Mouse (Mus musculus): ENCODE results near the gene Fen1. TPM values are rescaled to one million over a fixed set of nuclear protein-coding genes. Genes with fewer than 3 reads are reported as not detected.
A peak's percentile ranks its signal among the peaks of the same experiment; 100 is the strongest.

The Fen1 gene
- total RNA-seq, 4 experiments from 2014 or later: 10.8 to 19.1 (median 14.1) TPM

DNA sequence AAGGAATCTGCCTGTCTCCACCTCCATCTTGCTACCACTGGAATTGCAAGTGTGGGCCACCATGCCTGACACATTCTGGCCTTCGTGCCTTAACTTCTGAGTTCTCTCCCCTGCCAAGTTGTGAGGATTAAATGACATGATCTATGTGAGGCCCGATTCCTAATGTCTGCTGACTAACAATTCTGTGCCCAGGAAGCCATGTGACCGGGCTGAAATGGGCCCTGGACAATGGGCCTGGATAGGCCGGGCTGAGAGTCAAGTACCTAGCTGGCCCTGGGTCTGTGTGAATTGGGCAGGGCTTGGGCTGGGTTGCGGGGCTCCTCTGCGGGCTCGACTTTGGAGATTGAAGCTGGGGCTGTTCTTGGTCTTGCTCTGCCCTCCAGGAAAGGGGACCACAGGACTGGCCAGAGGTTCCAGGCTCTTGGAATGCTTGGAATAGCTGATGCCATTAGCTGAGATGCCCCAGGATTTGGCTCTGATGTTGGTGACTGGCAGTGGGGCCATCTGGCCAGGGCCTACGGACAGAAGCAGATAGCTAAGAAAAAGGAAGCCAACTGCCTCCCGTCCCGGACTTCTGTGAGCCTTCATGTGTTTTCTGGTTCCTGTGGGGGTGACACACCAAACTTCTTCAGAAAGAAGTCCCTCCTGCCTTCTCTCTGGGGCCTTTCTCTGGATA is 10.0 kb upstream of the Fen1 start:
- DNase-seq: no peak

DNA sequence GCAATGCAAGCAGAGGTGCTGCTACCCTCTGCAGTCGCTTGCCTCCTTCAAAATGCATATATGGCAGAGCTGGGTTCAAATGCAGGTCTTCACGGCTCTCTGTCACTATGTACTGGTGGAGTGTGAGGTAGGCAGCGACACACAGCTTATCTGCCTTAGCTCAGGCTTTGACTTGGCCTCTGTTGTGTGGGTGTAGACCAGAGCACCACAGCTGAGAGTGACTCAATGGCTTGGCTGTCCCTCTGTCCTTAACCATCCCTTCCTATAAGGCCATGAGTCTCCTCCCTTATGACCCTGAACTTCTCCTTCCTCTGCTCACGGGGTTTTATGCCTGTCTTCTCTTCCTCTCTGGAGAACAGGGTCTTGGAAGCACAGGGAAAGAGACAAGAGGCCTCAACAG is 6.9 kb upstream of the Fen1 start:
- no peak for DNase-seq

DNA sequence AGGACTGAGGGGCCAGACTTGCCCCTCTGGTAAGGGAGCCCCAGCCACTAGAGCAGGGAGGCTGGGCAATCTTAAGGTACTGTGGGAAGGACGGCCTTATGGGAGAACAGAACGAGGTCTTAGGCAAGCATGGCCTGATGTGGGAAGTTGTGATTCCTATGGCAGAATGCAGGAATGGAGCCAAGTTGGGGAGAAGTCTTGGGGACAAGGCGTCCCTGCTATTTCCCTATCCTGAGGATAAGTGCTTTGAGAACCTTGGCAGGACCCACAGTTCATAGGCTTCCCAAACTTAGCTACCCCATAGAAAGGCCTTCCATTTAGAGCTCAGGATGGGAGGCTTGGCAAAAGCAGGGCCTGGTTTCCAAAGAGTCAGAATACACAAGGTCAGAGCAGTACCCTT is 4.9 kb upstream of the Fen1 start:
- DNase-seq: no peak

DNA sequence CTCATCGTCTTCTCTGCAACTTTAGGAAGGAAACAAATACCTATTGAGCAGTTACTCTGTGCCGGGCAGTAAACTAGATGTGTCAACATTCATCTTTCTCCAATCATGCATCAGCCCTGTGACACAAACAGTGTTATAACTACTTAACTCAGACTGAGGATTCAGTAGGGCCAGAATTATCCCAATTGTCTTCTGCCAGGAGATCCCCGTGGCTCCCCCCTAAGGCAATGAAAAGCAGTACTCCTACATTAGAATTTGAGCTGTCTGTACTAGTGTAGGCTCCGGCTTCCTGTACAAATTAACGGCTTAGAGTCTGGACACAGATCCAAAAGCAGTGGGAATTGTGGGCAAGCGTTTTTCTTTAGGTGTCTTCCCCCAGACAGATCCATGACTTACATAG is 1.1 kb upstream of the Fen1 start:
- no peak for DNase-seq

DNA sequence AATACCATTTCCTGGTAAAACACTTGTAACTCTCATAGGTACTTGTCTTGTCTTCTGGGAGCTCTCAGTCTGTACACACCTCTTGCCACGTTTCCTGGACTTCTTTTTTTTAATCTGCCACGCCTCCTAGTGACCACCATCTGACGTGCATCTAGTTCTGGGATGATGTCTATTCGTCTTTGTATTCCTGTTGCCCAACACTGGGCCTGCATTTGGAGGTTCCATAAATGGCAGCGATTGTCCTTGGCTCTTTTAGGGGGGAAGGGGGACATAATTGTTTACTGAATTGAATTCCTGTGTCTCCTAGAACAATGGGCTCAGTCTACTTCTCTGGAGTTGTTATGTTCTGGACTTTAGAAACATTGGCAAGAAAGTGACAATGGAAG is 640 bp upstream of the Fen1 start:
- DNase-seq: peak; percentile 60

DNA sequence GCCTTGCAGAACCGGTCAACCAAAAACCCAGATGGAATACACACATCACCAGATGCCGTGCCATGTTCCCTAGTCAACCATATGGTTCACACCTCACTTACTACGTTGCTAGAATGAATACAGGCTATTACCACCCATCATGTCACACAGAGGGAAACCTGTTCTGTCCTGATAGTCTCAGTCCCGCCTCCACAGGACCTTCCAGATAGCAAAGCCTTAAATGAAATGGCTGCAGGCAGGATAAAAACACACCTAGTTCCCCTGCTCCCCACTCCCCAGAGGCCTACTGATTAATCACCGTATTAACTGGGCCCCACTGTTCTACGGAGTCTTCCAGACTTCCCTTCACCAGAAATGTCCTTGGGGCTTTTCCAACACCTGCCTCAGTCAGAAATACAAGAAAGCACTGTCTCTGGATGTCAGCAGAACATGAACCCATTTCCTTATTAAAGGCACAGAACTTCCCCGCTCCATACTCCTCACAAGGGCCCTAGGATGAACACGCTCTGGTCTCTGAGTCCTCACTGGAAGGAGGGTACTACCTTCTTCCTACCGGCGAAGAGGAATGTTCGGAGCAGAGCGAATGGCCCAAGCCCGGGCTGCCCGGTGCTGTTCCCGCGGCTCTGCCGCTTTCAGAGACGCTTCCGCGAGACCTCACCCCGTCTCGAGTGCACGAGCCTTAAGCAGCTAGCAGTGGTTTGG is 672 bp downstream of the Fen1 start:
- no peak for DNase-seq

DNA sequence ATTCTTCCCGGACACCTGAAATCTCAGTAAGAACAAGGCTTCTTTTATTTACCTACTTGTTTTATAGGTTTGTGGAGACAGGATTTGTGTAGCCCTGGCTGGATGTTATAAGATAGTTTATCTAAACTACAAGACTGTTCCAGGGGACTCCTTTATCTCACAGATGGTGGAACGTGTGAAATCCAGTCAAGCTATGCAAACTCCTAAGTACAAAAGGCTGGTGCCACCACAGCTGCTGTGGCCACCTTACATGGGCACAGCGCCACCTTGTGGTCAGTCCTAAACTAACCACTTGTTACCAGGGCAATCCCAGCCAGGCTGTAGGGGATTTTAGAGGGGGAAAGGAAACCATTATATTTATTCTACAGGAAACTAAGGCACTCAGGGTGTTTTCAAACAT is 5.2 kb downstream of the Fen1 start:
- peak; percentile 68 for DNase-seq

DNA sequence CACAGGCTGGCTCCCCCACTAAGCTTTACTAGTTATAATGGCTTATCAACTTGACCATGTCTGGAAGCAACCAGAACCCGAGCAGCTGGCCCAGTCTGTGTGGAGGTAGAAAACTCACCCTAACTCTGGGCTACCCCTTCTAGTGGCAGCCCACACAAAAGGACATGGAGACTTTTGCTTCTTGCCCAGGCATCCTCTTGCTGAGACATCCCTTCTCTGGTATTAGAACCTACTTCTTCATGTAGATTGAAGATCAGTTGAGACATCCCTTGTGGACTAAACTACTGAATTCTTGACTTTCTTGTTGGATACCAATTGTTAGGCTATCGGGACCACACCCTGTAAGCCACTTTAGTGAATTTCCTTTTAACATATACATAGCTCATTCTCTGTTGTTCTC is 5.7 kb downstream of the Fen1 start:
- no peak for DNase-seq

DNA sequence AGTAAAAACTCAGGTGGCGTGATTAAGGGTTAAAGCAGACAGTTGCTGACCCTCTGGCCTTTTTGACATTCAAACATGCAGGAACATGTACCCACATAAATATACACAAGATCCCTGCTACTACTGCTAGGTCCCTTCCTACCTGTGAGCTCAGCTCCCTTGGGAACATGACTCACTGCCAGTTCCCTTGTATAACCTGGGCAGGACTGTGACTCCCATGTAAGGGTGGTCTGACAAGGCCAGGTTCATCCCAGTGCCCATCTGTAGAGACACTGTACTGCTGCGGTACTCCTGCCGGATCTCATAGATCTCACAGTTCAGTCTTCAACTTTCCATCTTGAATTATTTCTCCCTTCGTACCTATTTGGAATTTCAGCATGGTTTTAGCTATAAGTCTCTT is 6.8 kb downstream of the Fen1 start:
- no peak for DNase-seq

DNA sequence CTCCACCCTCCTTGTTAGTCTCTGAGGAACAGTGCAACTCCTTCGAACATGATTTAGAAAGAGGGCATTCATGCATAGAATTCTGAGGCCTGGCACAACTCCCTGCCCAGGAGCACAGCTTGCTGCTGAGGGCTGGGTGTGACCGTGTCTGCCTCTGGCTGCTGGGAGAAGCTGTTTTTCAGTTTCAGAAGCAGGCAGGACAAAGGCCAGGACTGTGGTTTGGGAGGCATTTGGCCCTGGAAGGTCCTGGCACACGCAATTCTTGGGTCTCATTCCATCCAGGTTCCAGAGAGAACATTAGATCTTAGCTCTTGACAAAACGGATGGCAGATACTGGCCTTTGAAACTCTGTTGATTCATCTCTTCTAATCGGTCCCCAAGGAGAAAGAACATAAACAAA is 8.7 kb downstream of the Fen1 start:
- peak; percentile 68 for DNase-seq

DNA sequence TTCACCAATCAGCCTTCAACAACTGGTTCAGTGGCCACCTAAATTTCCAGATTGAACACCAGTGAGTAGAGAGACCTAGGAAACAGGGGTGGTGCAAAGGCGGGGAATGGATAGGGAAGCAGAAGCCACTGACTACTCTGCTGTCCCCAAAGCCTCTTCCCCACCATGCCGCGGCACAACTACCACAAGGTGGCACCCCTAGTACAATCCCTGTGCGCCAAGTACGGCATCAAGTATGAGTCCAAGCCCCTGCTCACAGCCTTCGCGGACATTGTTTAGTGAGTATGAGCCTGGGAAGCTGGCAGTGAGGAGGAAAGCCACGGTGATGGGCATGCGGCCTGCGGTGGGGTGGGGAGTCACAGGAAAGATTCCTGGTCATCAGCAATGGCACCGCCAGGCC is 9.6 kb downstream of the Fen1 start:
- DNase-seq: no peak

DNA sequence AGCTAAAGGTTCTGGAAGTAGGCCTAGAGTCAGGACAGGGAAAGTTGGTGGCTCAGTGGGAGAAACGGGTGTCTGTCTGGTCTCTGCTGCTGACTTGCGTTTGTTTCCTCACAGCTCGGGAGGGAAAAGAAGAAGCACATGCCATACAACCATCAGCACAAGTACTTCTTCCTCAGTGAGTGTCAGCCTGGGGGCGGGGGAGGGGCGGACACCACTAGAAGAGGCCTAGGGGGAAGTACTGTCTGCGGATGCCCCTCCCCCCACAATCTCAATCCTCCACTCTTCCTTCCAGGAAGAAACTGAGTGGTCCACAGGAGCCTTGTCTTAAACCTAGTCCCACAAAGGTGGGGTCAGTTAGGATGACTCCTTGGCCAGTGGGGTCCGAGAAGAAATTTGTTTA is 12.6 kb downstream of the Fen1 start:
- no peak for DNase-seq

DNA sequence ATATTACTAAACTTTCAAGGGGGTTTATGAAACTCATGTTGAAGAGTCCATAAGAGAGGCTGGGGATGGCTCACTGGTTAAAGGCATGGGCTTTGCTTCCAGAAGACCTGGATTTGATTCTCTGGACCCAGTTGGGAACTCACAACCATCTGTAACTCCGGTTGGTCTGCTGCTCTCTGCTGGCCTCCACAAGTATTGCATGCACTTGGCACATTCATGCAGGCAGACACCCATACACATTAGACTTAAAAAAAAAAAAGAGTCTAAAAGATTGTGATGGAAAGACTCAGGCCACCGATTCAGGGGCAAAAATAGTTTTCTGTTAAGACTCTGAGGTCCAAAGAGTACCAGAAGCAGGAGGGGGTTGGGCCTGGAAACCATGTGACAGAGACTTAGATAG is 13.2 kb downstream of the Fen1 start:
- peak; percentile 67 for DNase-seq

DNA sequence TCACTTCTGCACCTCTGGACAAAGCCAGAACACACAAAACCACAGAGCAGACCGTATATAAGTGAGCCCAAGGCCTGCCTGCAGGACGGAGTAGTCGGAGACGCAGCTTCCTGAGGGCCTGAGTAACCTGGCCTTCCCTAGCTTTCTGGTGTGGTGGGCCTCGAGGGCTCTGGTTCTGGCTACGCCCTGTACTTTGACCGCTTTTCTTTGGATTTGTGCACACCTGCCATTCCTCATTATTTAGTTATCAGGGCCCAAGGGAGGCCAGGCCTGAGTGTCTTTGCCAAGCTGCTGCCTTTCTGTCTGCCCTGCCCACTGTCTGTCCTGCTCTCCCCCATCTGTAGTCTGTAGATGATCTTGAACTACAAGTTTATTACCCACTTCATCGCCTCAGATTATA is 14.0 kb downstream of the Fen1 start:
- no peak for DNase-seq

DNA sequence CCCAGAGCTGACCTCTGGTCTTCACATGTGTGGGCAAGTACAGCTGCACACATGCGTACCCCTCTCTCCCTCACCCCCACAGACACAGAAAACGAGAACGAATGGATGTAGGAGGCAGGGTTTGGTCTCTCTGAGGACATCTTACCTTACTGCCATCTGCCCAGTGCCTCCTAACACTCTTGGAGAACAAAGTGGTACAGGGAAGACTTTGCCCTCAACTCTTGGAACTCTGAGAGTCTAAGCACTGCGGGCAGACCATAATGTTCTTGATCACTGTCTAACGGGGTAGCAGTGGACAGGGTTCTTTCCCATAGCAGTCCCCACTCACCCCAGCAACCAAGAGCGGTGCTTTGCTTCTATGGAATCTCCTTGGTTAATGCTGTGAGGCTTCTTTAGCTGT is 14.9 kb downstream of the Fen1 start:
- DNase-seq: no peak

DNA sequence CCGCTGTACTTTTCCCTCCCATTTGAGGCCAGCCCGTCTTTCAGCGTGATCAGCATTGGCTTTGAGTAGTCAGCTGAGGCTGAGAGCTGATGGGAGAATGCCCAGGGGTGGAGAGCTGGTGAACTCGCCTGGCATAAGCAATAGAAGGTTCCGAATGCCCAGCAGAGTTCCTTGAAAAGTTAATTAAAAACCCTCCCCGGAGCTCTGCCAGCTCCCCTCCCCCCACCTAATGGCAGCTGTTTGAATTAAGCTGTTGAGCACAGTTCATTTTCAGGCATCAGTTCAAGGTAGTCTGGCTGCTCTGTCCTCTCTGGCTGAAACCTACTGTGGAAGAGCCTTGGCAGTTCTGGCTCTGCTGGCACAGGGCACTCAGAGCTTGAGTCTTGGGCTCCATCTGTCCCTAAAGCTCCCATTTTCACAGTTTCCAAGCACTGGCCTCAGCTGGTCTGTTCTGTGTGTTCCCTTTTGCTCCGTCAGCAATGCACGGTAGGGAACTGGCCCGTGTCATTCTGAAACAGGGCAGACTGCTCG is 15.6 kb downstream of the Fen1 start:
- peak; percentile 72 for DNase-seq

DNA sequence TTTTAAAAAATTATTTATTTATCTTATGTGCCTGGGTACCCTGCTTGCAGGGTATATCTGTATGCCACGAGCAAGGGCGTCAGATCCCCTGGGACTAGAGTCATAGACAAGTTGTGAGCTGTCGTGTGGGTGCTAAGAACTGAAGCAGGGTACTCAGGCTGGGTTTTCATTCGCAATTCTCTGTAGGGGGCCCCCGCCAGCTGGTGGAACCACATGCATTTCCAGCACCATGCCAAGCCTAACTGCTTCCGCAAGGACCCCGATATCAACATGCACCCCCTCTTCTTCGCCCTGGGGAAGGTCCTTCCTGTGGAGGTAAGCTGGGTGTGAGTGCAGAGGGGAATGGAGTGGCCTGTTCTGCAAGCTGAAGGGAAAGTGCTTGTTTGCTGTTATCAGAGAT is 17.4 kb downstream of the Fen1 start:
- DNase-seq: no peak

DNA sequence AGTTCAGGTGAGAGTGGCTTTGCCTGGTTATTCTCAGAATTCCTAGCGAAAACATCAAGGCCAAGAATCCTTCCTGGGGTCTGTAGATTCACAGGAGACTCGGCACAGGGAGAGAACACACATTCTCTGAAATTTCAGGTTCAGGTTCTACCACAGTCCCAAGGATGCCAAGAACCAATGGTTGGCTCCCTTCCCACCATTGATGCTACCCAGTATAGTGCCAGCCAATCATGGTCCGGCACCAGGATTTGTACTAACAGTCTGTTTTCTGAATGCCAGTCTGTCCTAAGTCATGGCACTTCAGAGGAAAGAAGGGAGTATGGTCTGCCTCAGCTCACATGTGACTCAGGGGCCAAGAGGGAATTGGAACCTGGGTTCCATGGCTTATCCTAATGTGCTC is 18.1 kb downstream of the Fen1 start:
- DNase-seq: no peak

DNA sequence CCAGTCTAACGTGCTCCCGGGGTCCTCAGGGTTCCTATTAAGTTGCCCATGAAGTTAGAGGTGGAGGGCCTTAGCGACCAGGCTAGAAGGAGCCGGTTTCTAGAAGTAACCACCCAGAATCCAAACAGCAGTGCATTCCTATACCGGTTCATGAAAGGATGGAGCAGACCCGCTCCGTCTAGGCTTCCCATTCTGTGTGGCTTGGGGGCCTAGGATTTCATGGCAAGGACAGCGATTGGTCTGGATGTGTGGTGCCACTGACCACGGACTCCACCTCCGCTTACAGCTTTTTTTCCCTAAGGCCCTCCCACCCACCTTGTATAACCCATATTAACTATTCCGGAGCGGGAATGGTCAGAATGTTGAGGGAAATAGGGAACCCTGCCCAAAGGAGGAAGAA is 19.9 kb downstream of the Fen1 start:
- peak; percentile 55 for DNase-seq

DNA sequence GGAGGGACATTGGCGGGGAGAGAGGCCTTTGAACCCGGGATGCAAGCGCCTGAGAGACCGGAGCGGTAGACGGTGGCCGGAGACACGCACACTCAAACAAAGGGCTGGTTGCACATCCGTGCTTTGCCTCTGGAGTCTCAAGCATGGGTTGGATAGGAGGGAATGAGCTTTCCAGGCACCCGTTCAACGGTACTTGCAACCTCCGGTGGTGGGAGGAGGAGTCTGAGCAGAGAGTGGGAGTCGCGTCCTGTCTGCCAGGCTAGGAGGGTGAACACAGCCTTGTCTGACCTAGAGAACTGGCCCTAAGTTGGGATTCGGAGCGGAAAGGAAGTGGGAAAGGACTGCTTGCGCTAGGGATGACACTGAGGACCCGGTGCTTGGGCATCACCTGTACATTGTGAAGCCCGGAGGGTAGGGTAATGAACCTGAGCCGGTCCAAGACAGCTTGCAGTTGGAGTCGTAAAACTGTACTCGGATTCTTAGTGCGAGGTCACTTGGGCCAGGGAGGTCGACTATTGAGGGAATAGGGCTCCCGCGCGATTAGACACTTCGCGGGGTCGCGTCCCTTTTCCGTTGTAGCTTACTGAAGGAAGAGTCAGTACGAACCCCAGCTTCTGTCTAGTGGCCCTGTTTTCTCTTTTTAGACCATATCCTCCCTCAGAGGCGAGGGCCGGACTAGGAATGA is 20.5 kb downstream of the Fen1 start:
- peak; percentile 73 for DNase-seq

DNA sequence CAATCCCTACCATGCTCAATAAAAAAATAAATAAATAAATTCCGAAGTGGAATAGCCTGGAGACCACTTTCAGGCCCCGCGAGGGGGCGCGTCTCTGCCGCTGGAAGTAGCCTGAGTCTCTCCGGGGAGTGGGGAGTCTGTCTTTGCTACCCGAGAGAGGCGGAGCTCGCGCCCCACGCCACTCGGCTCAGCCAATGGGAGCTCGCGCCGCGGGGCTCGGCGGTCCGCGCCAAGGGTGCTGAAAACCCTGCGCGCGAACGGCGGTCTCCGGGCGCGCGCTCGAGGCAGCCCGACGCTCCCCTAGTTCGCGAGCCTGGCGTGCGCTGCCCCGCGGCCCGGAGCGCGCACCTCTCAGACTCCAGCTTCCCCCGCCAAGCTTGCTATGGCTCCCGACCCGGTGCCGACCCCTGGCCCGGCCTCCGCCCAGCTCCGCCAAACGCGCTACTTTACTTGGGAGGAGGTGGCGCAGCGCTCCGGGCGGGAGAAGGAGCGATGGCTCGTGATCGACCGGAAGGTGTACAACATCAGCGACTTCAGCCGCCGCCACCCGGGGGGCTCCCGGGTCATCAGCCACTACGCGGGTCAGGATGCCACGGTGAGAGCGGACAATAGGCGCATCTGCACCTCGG is 21.2 kb downstream of the Fen1 start, which contains the start of gene Fads1:
Fads1 (plus strand) TSS at position 219 of the 629 bp plus-strand sequence.
- peak; percentile 92 for DNase-seq

DNA sequence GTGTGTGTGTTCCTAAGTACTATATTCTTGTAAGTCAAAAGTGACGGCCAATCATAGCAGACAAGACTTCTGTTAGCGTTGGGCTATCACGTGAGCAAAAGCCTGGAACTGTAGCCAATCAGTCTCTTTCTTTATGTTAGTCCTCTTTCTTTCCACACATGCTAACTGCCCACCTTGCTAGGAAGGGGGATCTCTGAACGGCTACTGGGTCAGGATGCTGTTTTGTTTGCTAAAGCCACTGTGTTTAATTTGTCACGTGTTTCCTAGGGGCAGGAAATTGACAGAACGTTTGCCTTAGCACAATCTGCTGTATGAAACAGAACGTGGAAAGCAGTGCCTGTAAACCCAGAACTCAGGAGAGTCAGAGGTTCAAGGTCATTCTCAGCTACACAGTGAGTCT is 21.8 kb downstream of the Fen1 start:
- no peak for DNase-seq

DNA sequence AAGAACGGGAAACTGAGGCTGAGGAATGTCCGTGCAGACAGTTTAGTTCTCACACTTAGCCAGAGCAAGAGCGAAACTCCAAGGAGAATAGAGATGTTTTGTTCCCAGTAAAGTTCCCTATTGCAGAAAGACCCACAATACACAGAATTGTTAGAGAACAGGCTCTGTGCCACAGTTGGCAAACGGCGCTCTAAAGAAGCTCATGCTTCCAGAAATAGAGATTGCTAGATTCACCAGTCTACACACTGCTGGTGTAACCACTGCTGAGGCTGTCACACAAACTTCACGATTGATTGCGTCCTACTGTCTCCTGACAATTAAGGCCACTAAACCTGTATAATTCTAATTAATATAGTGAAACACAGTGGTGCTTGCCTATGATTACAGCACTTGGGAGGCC is 22.7 kb downstream of the Fen1 start:
- DNase-seq: no peak
